Mouse (Mus musculus) heart, adult 8-10 months (tissue): ENCODE results near the gene Ccr4. TPM values are rescaled to one million over a fixed set of nuclear protein-coding genes. Genes with fewer than 3 reads are reported as not detected.

Experiments
- DNase-seq: peaks from one replicate; pipeline ENCODE4 v3.0.0; 2022; ENCODE audit warnings: low spot score
- total RNA-seq, 4 experiments: library from RNA; stranded (reverse); gene quantifications; 2 replicates each; pipeline ENCODE4 v1.2.4; 2022

Ccr4 gene
- total RNA-seq, 4 experiments from 2014 or later, result not detected

GRCm38 (mm10) chr9:114471892-114472291, 32.8 kb downstream of the Ccr4 start:
- no peak for DNase-seq

- no peak for DNase-seq
Measured at GRCm38 (mm10) chr9:114468701-114469100, 36.0 kb downstream of the Ccr4 start.

GRCm38 (mm10) chr9:114468217-114468616, 36.5 kb downstream of the Ccr4 start:
- no peak for DNase-seq

- no peak for DNase-seq
Measured at GRCm38 (mm10) chr9:114466871-114467270, 37.8 kb downstream of the Ccr4 start.

- DNase-seq, result no peak
Measured at GRCm38 (mm10) chr9:114465442-114465841, 39.3 kb downstream of the Ccr4 start.

GRCm38 (mm10) chr9:114462569-114462968, 42.1 kb downstream of the Ccr4 start:
- DNase-seq, result no peak

- no peak for DNase-seq
Measured at GRCm38 (mm10) chr9:114458436-114458835, 46.3 kb downstream of the Ccr4 start.

- DNase-seq, result no peak
Measured at GRCm38 (mm10) chr9:114455420-114455819, 49.3 kb downstream of the Ccr4 start.

GRCm38 (mm10) chr9:114452418-114452817, 52.3 kb downstream of the Ccr4 start:
- DNase-seq, result no peak

GRCm38 (mm10) chr9:114451615-114452014, 53.1 kb downstream of the Ccr4 start:
- DNase-seq, result no peak

- no peak for DNase-seq
Measured at GRCm38 (mm10) chr9:114449120-114449754, 55.5 kb downstream of the Ccr4 start.

GRCm38 (mm10) chr9:114448700-114449099, 56.0 kb downstream of the Ccr4 start:
- no peak for DNase-seq

- no peak for DNase-seq
Measured at GRCm38 (mm10) chr9:114446887-114447286, 57.8 kb downstream of the Ccr4 start.

- DNase-seq, result no peak
Measured at GRCm38 (mm10) chr9:114443351-114443750, 61.4 kb downstream of the Ccr4 start.

- DNase-seq, result no peak
Measured at GRCm38 (mm10) chr9:114442893-114443292, 61.8 kb downstream of the Ccr4 start.

GRCm38 (mm10) chr9:114442225-114442624, 62.5 kb downstream of the Ccr4 start:
- no peak for DNase-seq

- no peak for DNase-seq
Measured at GRCm38 (mm10) chr9:114440548-114440947, 64.2 kb downstream of the Ccr4 start.

Other genes with a start within 250 kb of the Ccr4 start
- gene Bcl2a1c, start 174.8 kb downstream of the Ccr4 start, total RNA-seq, result not detected
- gene Crtap, start 114.2 kb downstream of the Ccr4 start, total RNA-seq, result 10 to 100 TPM; 30.3 to 34.3 (median 32.9) TPM
- gene Glb1, start 103.8 kb downstream of the Ccr4 start, total RNA-seq, result 10 to 100 TPM; 13.4 to 15.8 (median 14.8) TPM
- gene Tmppe, start 103.8 kb downstream of the Ccr4 start, total RNA-seq, result 1 to 10 TPM; 3.1 to 4.7 (median 4.1) TPM
- gene C130032M10Rik, start 10.8 kb upstream of the Ccr4 start, total RNA-seq, result not detected
- not detected for gene Trim71, start 59.5 kb upstream of the Ccr4 start, total RNA-seq
- 10 to 100 TPM; 21.2 to 22.9 (median 21.8) TPM for gene Cnot10, start 135.3 kb upstream of the Ccr4 start, total RNA-seq
- gene Dync1li1, start 183.9 kb upstream of the Ccr4 start, total RNA-seq, result 10 to 100 TPM; 57.3 to 70.2 (median 66.2) TPM
- 10 to 100 TPM; 16.1 to 23.8 (median 19.3) TPM for gene Cmtm6, start 226.2 kb upstream of the Ccr4 start, total RNA-seq